Mouse (Mus musculus): Measurements from ENCODE around the gene Zfp566.

DNA sequence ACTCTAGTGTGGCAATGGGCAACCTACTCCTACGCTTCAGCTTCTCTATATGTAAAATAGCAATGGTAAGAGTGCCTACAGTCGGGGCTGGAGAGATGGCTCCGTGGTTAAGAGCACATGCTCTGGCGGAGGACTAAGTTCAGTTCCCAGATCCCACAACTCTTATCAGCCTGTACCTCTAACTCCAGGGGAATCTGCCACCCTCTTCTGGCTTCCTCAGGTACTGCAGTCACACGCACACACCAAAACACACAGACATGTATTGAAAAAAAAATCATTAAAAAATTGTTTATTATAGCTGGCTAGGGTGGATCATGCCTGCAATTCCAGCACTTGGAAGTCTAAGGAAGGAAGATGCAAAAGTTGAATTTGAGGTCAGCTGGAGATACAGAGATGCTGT, 27.8 kb downstream of the Zfp566 start:
- no peak for TF ChIP-seq POLR2A (IDR thresholded peaks at IDR 0.05; ENCODE audit: borderline replicate concordance, low read depth, low read length)
- no peak for TF ChIP-seq CTCF (IDR thresholded peaks at IDR 0.05; ENCODE audit: low read depth, low read length)

Measured in bone marrow macrophage, adult 2 months (primary cell).